Mouse (Mus musculus): ENCODE results near the gene Kctd17. TPM values are rescaled to one million over a fixed set of nuclear protein-coding genes. Genes with fewer than 3 reads are reported as not detected.

The Kctd17 gene
- polyA plus RNA-seq, 1 experiment from 2014 or later: 27.4 TPM

DNA sequence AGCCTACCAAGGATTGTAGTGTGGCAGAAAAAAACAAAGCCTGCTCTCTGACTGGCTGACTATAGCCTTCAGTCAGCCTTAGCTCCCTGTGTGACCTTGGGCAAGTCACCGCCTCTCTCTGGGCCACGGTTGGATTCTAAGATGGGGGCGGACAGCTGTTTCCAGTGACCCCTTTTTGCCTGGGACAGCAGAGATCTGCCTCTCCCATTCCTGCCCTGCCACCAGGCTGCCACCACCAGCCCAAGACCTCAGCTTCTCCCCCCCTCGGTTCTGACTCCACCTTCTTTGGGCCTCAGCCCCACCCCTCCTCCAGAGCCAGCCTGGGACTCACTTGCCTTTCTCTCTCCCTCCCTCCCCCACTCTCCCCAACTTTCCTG is 9.6 kb downstream of the Kctd17 start:
- Histone ChIP-seq H3K4me1 (ENCODE audit: insufficient read depth, low read depth, low read length) (no peaks in the 10 kb centered on the region; the same call in 1 of the 2 replicates), H3K4me2 (replicated peaks; ENCODE audit: low read depth, low read length) (no peak overlapping the region), H3K9me3 (ENCODE audit: low read length) (no peaks in the 10 kb centered on the region), H3K27ac (ENCODE audit: low read length) (no peak overlapping the region), H3K4me3 (ENCODE audit: low read depth, low read length) (no peak overlapping the region), H3K9ac (replicated peaks; ENCODE audit: low read depth) (no peak overlapping the region), H3K27me3 (replicated peaks; ENCODE audit: insufficient read depth, low read length) (no peaks in the 10 kb centered on the region), H3K36me3 (ENCODE audit: insufficient read depth, low read length) (peaks cover 3% of the 10 kb centered on the region; the same call in 1 of the 2 replicates)
- TF ChIP-seq CTCF (IDR thresholded peaks at IDR 0.05): no peak
- TF ChIP-seq EP300 (IDR thresholded peaks at IDR 0.05): no peak
- no peak for DNase-seq (ENCODE audit: low spot score)
- 41% methylated on average over 4 of the region's 4 CpGs for WGBS
- no peak for ATAC-seq

- Histone ChIP-seq H3K36me3 (ENCODE audit: insufficient read depth, low read length) (peaks cover 3% of the 10 kb centered on the region; the same call in 1 of the 2 replicates), H3K4me2 (replicated peaks; ENCODE audit: low read depth, low read length) (no peak overlapping the region), H3K4me1 (ENCODE audit: insufficient read depth, low read depth, low read length) (no peaks in the 10 kb centered on the region; the same call in 1 of the 2 replicates), H3K9me3 (ENCODE audit: low read length) (no peaks in the 10 kb centered on the region), H3K4me3 (ENCODE audit: low read depth, low read length) (no peak overlapping the region), H3K27ac (ENCODE audit: low read length) (no peak overlapping the region), H3K9ac (replicated peaks; ENCODE audit: low read depth) (no peak overlapping the region), H3K27me3 (replicated peaks; ENCODE audit: insufficient read depth, low read length) (no peaks in the 10 kb centered on the region)
- TF ChIP-seq EP300 (IDR thresholded peaks at IDR 0.05) (no peak), CTCF (IDR thresholded peaks at IDR 0.05) (no peak)
- DNase-seq (ENCODE audit: low spot score) (no peak), ATAC-seq (no peak)
- 64% methylated on average over 8 of the region's 8 CpGs for WGBS
Observed at GRCm38 (mm10) chr15:78438505-78438904, 10.1 kb downstream of the Kctd17 start.

GRCm38 (mm10) chr15:78438973-78439372 is 10.6 kb downstream of the Kctd17 start:
- Histone ChIP-seq H3K4me2 (replicated peaks; ENCODE audit: low read depth, low read length) (no peak overlapping the region), H3K27me3 (replicated peaks; ENCODE audit: insufficient read depth, low read length) (no peaks in the 10 kb centered on the region), H3K36me3 (ENCODE audit: insufficient read depth, low read length) (peaks cover 3% of the 10 kb centered on the region; the same call in 1 of the 2 replicates), H3K9me3 (ENCODE audit: low read length) (no peaks in the 10 kb centered on the region), H3K9ac (replicated peaks; ENCODE audit: low read depth) (no peak overlapping the region), H3K4me3 (ENCODE audit: low read depth, low read length) (no peak overlapping the region), H3K4me1 (ENCODE audit: insufficient read depth, low read depth, low read length) (no peaks in the 10 kb centered on the region; the same call in 1 of the 2 replicates), H3K27ac (ENCODE audit: low read length) (no peak overlapping the region)
- 78% methylated on average over 9 of the region's 9 CpGs for WGBS
- TF ChIP-seq CTCF (IDR thresholded peaks at IDR 0.05): no peak
- TF ChIP-seq EP300 (IDR thresholded peaks at IDR 0.05): no peak
- ATAC-seq (no peak), DNase-seq (ENCODE audit: low spot score) (no peak)

DNA sequence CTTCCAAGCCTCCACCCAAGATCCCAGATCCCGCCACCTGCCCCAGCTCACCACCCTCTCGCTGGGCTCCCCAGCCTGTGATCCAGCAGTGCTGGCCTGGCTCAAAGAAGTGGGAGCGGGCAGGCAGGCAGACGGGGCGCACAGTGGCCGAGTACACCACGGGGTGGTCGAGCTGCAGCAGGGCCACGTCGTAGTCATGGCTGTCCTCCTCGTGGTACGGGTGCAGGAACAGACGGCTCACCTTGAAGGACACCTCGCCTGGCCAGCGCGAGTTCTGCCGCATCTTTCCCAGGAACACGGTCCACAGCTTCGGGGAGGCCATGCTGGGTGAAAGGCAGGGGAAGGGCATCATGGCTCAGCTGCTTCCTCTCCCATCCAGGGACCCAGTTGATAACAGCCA is 13.9 kb downstream of the Kctd17 start:
- no peaks in the 10 kb centered on the region for H3K9me3 ChIP-seq (ENCODE audit: low read length)
- no peak for ATAC-seq
- 86% methylated on average over 19 of the region's 19 CpGs for WGBS
- no peak for TF ChIP-seq CTCF (IDR thresholded peaks at IDR 0.05)
- no peak for TF ChIP-seq EP300 (IDR thresholded peaks at IDR 0.05)
- H3K36me3 ChIP-seq (ENCODE audit: insufficient read depth, low read length): no peaks in the 10 kb centered on the region
- H3K27me3 ChIP-seq (replicated peaks; ENCODE audit: insufficient read depth, low read length): no peaks in the 10 kb centered on the region
- no peak overlapping the region for H3K9ac ChIP-seq (replicated peaks; ENCODE audit: low read depth)
- H3K4me1 ChIP-seq (ENCODE audit: insufficient read depth, low read depth, low read length): no peaks in the 10 kb centered on the region
- H3K4me3 ChIP-seq (ENCODE audit: low read depth, low read length): no peak overlapping the region
- DNase-seq (ENCODE audit: low spot score): no peak
- no peak overlapping the region for H3K4me2 ChIP-seq (replicated peaks; ENCODE audit: low read depth, low read length)
- H3K27ac ChIP-seq (ENCODE audit: low read length): no peak overlapping the region

DNA sequence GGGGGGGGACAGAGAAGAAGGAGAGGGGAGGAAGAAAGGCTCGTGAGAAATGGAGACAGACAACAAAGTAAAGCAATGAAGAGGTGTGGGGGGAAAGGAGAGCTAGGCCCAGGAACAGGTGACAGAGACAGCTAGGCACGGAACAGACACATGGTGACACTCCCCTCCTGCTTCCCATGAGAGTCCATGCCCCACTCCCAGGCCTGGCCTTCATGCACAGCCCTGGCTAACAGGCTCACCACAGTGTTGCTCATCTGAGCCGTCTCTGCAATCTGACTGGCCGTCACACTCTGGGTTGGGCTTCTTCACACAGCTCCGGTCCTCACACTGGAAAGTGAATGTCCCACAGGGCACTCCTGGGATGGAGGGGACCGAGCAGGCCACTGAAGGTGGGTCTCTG is 15.5 kb downstream of the Kctd17 start:
- H3K4me3 ChIP-seq (ENCODE audit: low read depth, low read length): no peak overlapping the region
- no peak for TF ChIP-seq EP300 (IDR thresholded peaks at IDR 0.05)
- TF ChIP-seq CTCF (IDR thresholded peaks at IDR 0.05): no peak
- no peaks in the 10 kb centered on the region for H3K36me3 ChIP-seq (ENCODE audit: insufficient read depth, low read length)
- no peak for ATAC-seq
- DNase-seq (ENCODE audit: low spot score): no peak
- 42% methylated on average over 6 of the region's 6 CpGs for WGBS
- H3K9me3 ChIP-seq (ENCODE audit: low read length): no peaks in the 10 kb centered on the region
- H3K9ac ChIP-seq (replicated peaks; ENCODE audit: low read depth): no peak overlapping the region
- no peaks in the 10 kb centered on the region for H3K4me1 ChIP-seq (ENCODE audit: insufficient read depth, low read depth, low read length)
- no peaks in the 10 kb centered on the region for H3K27me3 ChIP-seq (replicated peaks; ENCODE audit: insufficient read depth, low read length)
- H3K27ac ChIP-seq (ENCODE audit: low read length): no peak overlapping the region
- H3K4me2 ChIP-seq (replicated peaks; ENCODE audit: low read depth, low read length): no peak overlapping the region

GRCm38 (mm10) chr15:78447121-78447520 is 18.8 kb downstream of the Kctd17 start:
- H3K27me3 ChIP-seq (replicated peaks; ENCODE audit: insufficient read depth, low read length): no peaks in the 10 kb centered on the region
- H3K9ac ChIP-seq (replicated peaks; ENCODE audit: low read depth): no peak overlapping the region
- no peak overlapping the region for H3K4me3 ChIP-seq (ENCODE audit: low read depth, low read length)
- H3K4me2 ChIP-seq (replicated peaks; ENCODE audit: low read depth, low read length): no peak overlapping the region
- no peaks in the 10 kb centered on the region for H3K9me3 ChIP-seq (ENCODE audit: low read length)
- no peaks in the 10 kb centered on the region for H3K4me1 ChIP-seq (ENCODE audit: insufficient read depth, low read depth, low read length)
- ATAC-seq (no peak), DNase-seq (ENCODE audit: low spot score) (peak; percentile 41)
- no peak for TF ChIP-seq CTCF (IDR thresholded peaks at IDR 0.05)
- TF ChIP-seq EP300 (IDR thresholded peaks at IDR 0.05): no peak
- H3K27ac ChIP-seq (ENCODE audit: low read length): no peak overlapping the region
- no peaks in the 10 kb centered on the region for H3K36me3 ChIP-seq (ENCODE audit: insufficient read depth, low read length)
- 21% methylated on average over 7 of the region's 7 CpGs for WGBS
